13 mouse cellular contexts compared by ENCODE assay signal in genomic region chr2:78983347-78983746, GRCm38 (mm10).
"Had no signal": no experiment of that assay in that cellular context is flagged by ENCODE, and none has a peak within 500 bp of the region (broad histone marks: within the 10 kb centered on the region; RNA-seq: fewer than 3 reads in every experiment).

No protein-coding gene starts in this region.

- ATAC-seq: midbrain, embryonic 13.5 days had no signal

- H3K4me2 ChIP-seq: midbrain, embryonic 13.5 days; neural tube, embryonic 15.5 days had no signal

- H3K27ac ChIP-seq: kidney, postnatal 0 days; limb, embryonic 10.5 days; macrophage; midbrain, embryonic 13.5 days; neural tube, embryonic 15.5 days had no signal

- H3K36me3 ChIP-seq: limb, embryonic 10.5 days; midbrain, embryonic 13.5 days; neural tube, embryonic 15.5 days had no signal

- H3K4me1 ChIP-seq: limb, embryonic 10.5 days had no signal

- DNase-seq: kidney, adult 11 months; kidney, adult 9 months; lung, adult 2 months; lung, postnatal 14 days; right cerebral cortex, adult 18-20 months; right cerebral cortex, postnatal 25 days; thymus, postnatal 36 days had no signal

- H3K9me3 ChIP-seq: limb, embryonic 10.5 days; midbrain, embryonic 13.5 days; neural tube, embryonic 15.5 days had no signal

- H3K27me3 ChIP-seq: midbrain, embryonic 13.5 days; neural tube, embryonic 15.5 days had no signal

- H3K9ac ChIP-seq: midbrain, embryonic 13.5 days; neural tube, embryonic 15.5 days had no signal

- H3K4me3 ChIP-seq: limb, embryonic 10.5 days; midbrain, embryonic 13.5 days; myocyte; neural tube, embryonic 15.5 days had no signal
